Mouse (Mus musculus) intestine, postnatal 0 days (tissue): ENCODE measurements at regions not wholly inside any gene's neighbourhood (a gene's known extent, or its start where the extent isn't known, plus 50 kb on each side); places are given as distances from the start of the nearest gene placed in this dataset.

Experiments
- ATAC-seq: fragments of 200-750 bp; cut with Nextera tagmentation; 2 replicates; pipeline ENCODE4 v1.8.0; 2017; ENCODE audit warnings: mild to moderate bottlenecking, moderate TSS enrichment, moderate library complexity
- H3K27ac ChIP-seq: fragments of 300-500 bp; sonication (generic); 2 replicates; pipeline ENCODE4 v1.5.1; 2014; ENCODE audit warnings: mild to moderate bottlenecking, low read depth, low read length, moderate library complexity
- H3K27me3 ChIP-seq: fragments of 300-500 bp; sonication (generic); replicated peaks from 2 replicates; pipeline ENCODE4 v1.6.1; 2014; ENCODE audit warnings: low read length, mixed read lengths; ENCODE audit not compliant: control insufficient read depth, insufficient read depth
- H3K36me3 ChIP-seq: fragments of 300-500 bp; sonication (generic); 2 replicates; pipeline ENCODE4 v1.6.1; 2014; ENCODE audit warnings: mild to moderate bottlenecking, moderate library complexity; ENCODE audit not compliant: control insufficient read depth, insufficient read depth
- H3K4me1 ChIP-seq: fragments of 300-500 bp; sonication (generic); replicated peaks from 2 replicates; pipeline ENCODE4 v1.6.1; 2014; ENCODE audit warnings: antibody characterized with exemption, low read length, mixed read lengths; ENCODE audit not compliant: control insufficient read depth, insufficient read depth
- H3K4me2 ChIP-seq: fragments of 300-500 bp; sonication (generic); replicated peaks from 2 replicates; pipeline ENCODE4 v1.6.1; 2014; ENCODE audit warnings: low read depth, mild to moderate bottlenecking, moderate library complexity
- H3K4me3 ChIP-seq: fragments of 300-500 bp; sonication (generic); 2 replicates; pipeline ENCODE4 v1.5.1; 2014; ENCODE audit warnings: low read depth, low read length
- H3K9ac ChIP-seq: fragments of 300-500 bp; sonication (generic); 2 replicates; pipeline ENCODE4 v1.6.1; 2014; ENCODE audit warnings: mild to moderate bottlenecking, low read depth, low read length
- H3K9me3 ChIP-seq: fragments of 300-500 bp; sonication (generic); 2 replicates; pipeline ENCODE4 v1.6.1; 2016; ENCODE audit warnings: mixed run types; ENCODE audit not compliant: control insufficient read depth
- CTCF ChIP-seq: sonication (generic); IDR thresholded peaks from 2 replicates; pipeline ENCODE4 v1.5.1; 2016; ENCODE audit warnings: low read depth, mild to moderate bottlenecking, control low read depth, antibody characterized with exemption, moderate library complexity
- WGBS: fragments of 180-500 bp; shearing (Covaris S2); extraction: QIAGEN DNeasy Blood & Tissue Kit; methylation state at CpG from one replicate; pipeline ENCODE4 v1.1.7; 2014; 5-methylcytosine and 5-hydroxymethylcytosine counted together

DNA sequence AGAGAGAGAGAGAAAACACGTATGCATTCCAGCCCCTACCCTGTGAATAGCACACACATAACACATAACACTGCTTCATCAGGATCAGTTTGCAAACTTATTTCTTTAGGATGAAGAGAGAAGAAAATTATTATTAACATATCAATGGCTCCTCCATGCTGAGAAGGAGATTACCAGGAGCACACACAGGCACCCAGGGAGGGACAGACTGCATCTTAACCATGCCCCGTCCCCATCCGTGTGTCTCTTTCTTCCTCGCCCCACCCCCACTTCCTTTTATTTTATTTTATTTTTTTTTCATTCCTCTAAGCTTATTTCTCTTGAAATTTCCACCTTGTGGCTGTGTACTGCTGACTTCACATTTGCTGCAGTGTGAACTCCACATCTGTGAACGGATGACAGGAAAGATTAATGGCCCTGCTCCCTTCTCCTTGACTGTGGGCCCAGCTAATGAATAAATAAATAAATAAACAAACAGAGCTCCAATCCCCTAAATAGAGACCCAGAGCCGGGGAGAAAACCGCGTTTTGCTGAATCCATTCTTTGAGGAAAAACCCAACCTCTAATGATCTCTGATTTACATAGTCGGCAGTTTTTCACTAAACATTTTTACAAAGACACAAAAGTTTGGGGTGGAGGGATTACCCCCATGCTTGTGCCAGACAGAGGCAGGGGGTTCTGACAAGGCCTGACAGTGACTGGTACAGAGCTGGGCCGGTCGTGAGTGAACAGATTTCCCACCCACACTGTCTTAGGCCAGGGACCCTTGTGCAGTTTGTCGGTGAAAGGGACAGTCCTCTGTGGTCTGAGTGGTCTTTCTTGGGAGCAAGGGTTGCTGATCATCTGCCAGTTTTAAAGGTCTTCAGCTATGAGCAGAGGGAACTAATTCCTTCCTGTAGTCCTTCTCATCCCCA is 127.0 kb downstream of the Dhx35 start:
- Histone ChIP-seq H3K4me1 (no peaks in the 10 kb centered on the region), H3K27ac (no peak overlapping the region), H3K36me3 (no peaks in the 10 kb centered on the region), H3K27me3 (no peaks in the 10 kb centered on the region), H3K4me3 (no peak overlapping the region), H3K4me2 (no peak overlapping the region), H3K9me3 (no peaks in the 10 kb centered on the region), H3K9ac (no peak overlapping the region)
- ATAC-seq, result no peak
- WGBS, result 71% methylated on average over 12 of the region's 12 CpGs
- no peak for TF ChIP-seq CTCF

DNA sequence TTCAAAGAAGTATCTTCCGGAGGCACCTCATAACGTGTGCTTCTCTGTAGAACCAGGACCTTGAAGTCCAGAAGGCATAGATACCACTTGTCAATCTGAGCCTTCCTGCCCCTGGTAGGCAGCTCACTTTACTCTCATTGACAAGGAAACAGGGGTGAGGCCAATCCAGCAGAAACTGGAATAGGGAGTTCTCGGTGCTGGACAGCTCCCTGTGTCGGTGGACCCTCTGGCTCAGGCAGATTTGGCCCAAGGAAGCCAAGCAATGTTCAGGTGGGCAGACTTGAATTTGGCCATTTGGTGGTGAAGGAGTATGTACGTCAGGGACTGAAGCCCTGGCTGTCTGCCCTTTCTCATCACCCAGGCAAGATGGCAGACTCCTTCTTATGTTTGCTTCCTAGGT is 128.2 kb downstream of the Dhx35 start:
- no peaks in the 10 kb centered on the region for H3K9me3 ChIP-seq
- H3K4me1 ChIP-seq, result no peaks in the 10 kb centered on the region
- H3K4me3 ChIP-seq, result no peak overlapping the region
- TF ChIP-seq CTCF, result no peak
- no peaks in the 10 kb centered on the region for H3K36me3 ChIP-seq
- ATAC-seq, result no peak
- H3K27me3 ChIP-seq, result no peaks in the 10 kb centered on the region
- H3K4me2 ChIP-seq, result no peak overlapping the region
- H3K9ac ChIP-seq, result no peak overlapping the region
- no peak overlapping the region for H3K27ac ChIP-seq
- 42% methylated on average over 5 of the region's 5 CpGs for WGBS

DNA sequence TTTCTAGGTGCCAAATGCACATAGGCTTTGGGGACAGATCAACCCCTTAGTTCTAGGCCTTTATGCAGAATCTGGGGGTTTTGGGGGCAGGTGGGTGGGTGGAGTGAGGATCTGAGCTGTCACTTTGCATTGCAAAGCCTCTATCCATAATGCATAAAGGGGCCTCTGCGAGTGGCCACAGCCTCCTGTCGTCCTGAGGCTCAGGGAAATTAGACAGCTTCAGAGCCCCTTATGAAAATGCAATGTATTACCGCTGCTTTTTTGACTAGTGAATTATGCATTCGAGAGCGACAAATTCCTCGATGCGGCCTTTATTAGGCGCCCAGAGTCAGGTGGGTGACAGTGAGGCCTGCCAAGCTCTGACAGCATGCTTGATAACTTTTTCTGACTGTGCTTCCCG is 134.9 kb downstream of the Dhx35 start:
- no peak for ATAC-seq

DNA sequence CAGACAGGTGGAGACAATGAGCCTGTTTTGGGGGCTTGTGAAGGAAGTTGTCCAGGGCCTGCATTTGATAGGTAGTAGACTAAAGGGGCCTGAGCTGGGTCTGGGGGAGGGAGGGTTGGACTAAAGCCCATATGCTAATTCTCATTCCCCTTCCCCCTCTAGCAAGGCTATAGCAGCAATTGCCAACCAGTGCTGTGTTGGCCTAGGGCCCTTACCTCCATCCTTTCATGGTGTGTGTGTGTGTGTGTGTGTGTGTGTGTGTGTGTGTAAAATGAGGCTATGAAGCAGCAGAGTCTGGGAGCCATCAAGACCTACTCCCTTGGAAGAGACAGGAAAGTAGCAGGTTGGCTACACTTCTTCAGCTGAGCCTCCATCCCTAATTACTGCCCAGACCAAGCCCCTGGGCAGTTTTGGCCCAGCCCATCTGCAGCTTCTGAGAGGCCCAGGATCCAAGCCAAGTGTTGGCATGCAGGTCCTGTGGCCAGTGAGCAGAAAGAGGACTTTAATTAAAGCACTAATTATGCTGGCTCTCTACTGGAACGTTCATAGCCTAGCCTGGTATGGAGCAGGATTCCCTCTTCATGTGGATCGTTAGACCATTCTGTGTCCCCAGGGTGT is 143.4 kb downstream of the Dhx35 start:
- no peak overlapping the region for H3K27ac ChIP-seq
- H3K4me1 ChIP-seq, result no peaks in the 10 kb centered on the region
- no peaks in the 10 kb centered on the region for H3K27me3 ChIP-seq
- H3K4me2 ChIP-seq, result no peak overlapping the region
- no peak for TF ChIP-seq CTCF
- WGBS, result 90% methylated on average over 2 of the region's 2 CpGs
- no peaks in the 10 kb centered on the region for H3K9me3 ChIP-seq
- no peaks in the 10 kb centered on the region for H3K36me3 ChIP-seq
- no peak overlapping the region for H3K9ac ChIP-seq
- ATAC-seq, result no peak
- H3K4me3 ChIP-seq, result no peak overlapping the region

More for the DNA sequence above, 134.9 kb downstream of the Dhx35 start:
- Histone ChIP-seq H3K9me3 (no peaks in the 10 kb centered on the region), H3K4me2 (no peak overlapping the region), H3K9ac (no peak overlapping the region), H3K36me3 (no peaks in the 10 kb centered on the region), H3K27me3 (no peaks in the 10 kb centered on the region), H3K4me3 (no peak overlapping the region), H3K27ac (no peak overlapping the region), H3K4me1 (no peaks in the 10 kb centered on the region)
- 77% methylated on average over 9 of the region's 9 CpGs for WGBS
- no peak for TF ChIP-seq CTCF

DNA sequence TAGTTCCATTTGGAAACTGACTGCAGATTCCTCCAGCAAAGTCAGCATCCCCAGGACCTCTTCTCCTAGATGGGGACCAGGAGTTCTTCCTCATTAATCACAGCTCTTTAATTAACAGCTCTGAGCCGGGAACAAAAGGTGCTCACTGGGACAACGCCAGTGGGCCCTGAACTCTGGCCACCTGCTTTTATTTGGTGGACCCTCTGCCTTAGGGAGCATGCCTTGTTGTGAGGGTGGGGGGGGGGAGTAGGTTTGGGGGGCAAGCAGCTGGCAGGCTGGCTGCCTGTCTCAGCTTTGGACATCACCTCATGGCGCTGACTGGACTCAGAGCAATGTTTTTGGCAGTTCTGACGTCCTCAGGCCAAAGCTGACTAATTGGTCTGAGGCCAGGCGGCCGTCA is 154.8 kb downstream of the Dhx35 start:
- Histone ChIP-seq H3K27me3 (no peaks in the 10 kb centered on the region), H3K9ac (no peak overlapping the region), H3K36me3 (no peaks in the 10 kb centered on the region), H3K4me2 (no peak overlapping the region), H3K27ac (no peak overlapping the region), H3K4me3 (no peak overlapping the region), H3K4me1 (no peaks in the 10 kb centered on the region), H3K9me3 (no peaks in the 10 kb centered on the region)
- WGBS, result 61% methylated on average over 6 of the region's 6 CpGs
- ATAC-seq, result no peak
- no peak for TF ChIP-seq CTCF

DNA sequence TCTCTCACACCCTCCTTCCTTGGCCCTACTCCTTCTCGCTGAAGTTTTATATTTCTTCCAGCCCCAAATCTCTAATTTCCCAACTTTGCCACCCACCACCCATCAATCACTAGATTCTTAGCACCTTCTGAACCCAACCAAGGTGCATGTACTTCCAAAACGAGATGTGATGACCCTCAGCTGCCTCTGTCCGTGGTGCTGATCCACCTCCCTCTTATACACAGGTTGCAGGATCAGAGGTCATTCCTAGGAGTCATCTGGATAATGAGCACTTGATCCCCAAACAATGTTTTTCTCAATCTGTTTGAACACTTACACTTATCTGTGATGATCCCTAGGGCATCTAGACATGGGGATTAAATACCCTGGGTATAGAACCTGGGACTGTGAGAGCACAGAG is 156.5 kb downstream of the Dhx35 start:
- ATAC-seq, result no peak
- no peak for TF ChIP-seq CTCF
- H3K9me3 ChIP-seq, result no peaks in the 10 kb centered on the region
- 36% methylated on average over 3 of the region's 3 CpGs for WGBS
- H3K27ac ChIP-seq, result no peak overlapping the region
- no peaks in the 10 kb centered on the region for H3K4me1 ChIP-seq
- H3K9ac ChIP-seq, result no peak overlapping the region
- no peak overlapping the region for H3K4me3 ChIP-seq
- no peak overlapping the region for H3K4me2 ChIP-seq
- no peaks in the 10 kb centered on the region for H3K36me3 ChIP-seq
- no peaks in the 10 kb centered on the region for H3K27me3 ChIP-seq
